ENCODE assay signal across 25 mouse cellular contexts in genomic region chr19:52442523-52442922, GRCm38 (mm10).
DNase-seq lines count a peak whose midpoint lies in the region; ATAC-seq and TF ChIP-seq lines count a peak whose summit lies in the region.
"Had no signal": no experiment of that assay in that cellular context is flagged by ENCODE, and none has a peak within 500 bp of the region (broad histone marks: within the 10 kb centered on the region; RNA-seq: fewer than 3 reads in every experiment).

No protein-coding gene starts in this region.

- no peak overlapping the region for H3K9ac ChIP-seq in embryonic facial prominence, embryonic 14.5 days (ENCODE audit: low read depth, low read length)
- no peak overlapping the region for H3K9ac ChIP-seq in lung, embryonic 16.5 days (ENCODE audit: low read length)
- H3K9ac ChIP-seq: embryonic facial prominence, embryonic 13.5 days; forebrain, embryonic 13.5 days; heart, embryonic 12.5 days; heart, embryonic 15.5 days; hindbrain, embryonic 13.5 days had no signal

- H3K4me1 ChIP-seq in embryonic facial prominence, embryonic 14.5 days (ENCODE audit: control insufficient read depth, insufficient read depth, low read length): no peaks in the 10 kb centered on the region
- no peaks in the 10 kb centered on the region for H3K4me1 ChIP-seq in embryonic facial prominence, embryonic 10.5 days
- no peaks in the 10 kb centered on the region for H3K4me1 ChIP-seq in lung, embryonic 16.5 days (replicated peaks; ENCODE audit: control insufficient read depth, insufficient read depth, low read length)
- H3K4me1 ChIP-seq in lung, adult 2 months (ENCODE audit: control insufficient read depth, insufficient read depth, low read length): no peaks in the 10 kb centered on the region
- H3K4me1 ChIP-seq: embryonic facial prominence, embryonic 13.5 days; forebrain, embryonic 10.5 days; forebrain, embryonic 13.5 days; heart, embryonic 12.5 days; heart, embryonic 15.5 days; hindbrain, embryonic 10.5 days; hindbrain, embryonic 13.5 days had no signal

- no peak overlapping the region for H3K4me3 ChIP-seq in embryonic facial prominence, embryonic 14.5 days (ENCODE audit: low read depth, low read length)
- H3K4me3 ChIP-seq in embryonic facial prominence, embryonic 10.5 days: no peak overlapping the region
- H3K4me3 ChIP-seq in lung, embryonic 16.5 days (ENCODE audit: low read length): no peak overlapping the region
- H3K4me3 ChIP-seq in lung, adult 2 months (replicated peaks; ENCODE audit: extremely low read depth, low read depth, low read length): no peak overlapping the region
- H3K4me3 ChIP-seq: embryonic facial prominence, embryonic 13.5 days; forebrain, embryonic 10.5 days; forebrain, embryonic 13.5 days; heart, embryonic 12.5 days; heart, embryonic 15.5 days; hindbrain, embryonic 10.5 days; hindbrain, embryonic 13.5 days had no signal

- H3K4me2 ChIP-seq in embryonic facial prominence, embryonic 14.5 days (ENCODE audit: low read depth, low read length): no peak overlapping the region
- H3K4me2 ChIP-seq in lung, embryonic 16.5 days (ENCODE audit: low read depth, low read length): no peak overlapping the region
- H3K4me2 ChIP-seq: embryonic facial prominence, embryonic 13.5 days; forebrain, embryonic 13.5 days; heart, embryonic 12.5 days; heart, embryonic 15.5 days; hindbrain, embryonic 13.5 days had no signal

- no peak for TF ChIP-seq CTCF in lung, adult 2 months (IDR thresholded peaks at IDR 0.05; ENCODE audit: insufficient read depth, low read length)

- H3K27me3 ChIP-seq in embryonic facial prominence, embryonic 14.5 days (replicated peaks; ENCODE audit: control insufficient read depth, insufficient read depth, low read length): no peaks in the 10 kb centered on the region
- H3K27me3 ChIP-seq in embryonic facial prominence, embryonic 10.5 days (replicated peaks; ENCODE audit: low read depth, poor library complexity, severe bottlenecking): no peaks in the 10 kb centered on the region
- no peaks in the 10 kb centered on the region for H3K27me3 ChIP-seq in lung, embryonic 16.5 days (ENCODE audit: control insufficient read depth, insufficient read depth, low read depth, low read length)
- H3K27me3 ChIP-seq: embryonic facial prominence, embryonic 13.5 days; forebrain, embryonic 13.5 days; heart, embryonic 12.5 days; heart, embryonic 15.5 days; hindbrain, embryonic 13.5 days; Patski had no signal

- no peaks in the 10 kb centered on the region for H3K36me3 ChIP-seq in embryonic facial prominence, embryonic 14.5 days (ENCODE audit: control insufficient read depth, insufficient read depth, low read length)
- no peaks in the 10 kb centered on the region for H3K36me3 ChIP-seq in embryonic facial prominence, embryonic 10.5 days (replicated peaks)
- no peaks in the 10 kb centered on the region for H3K36me3 ChIP-seq in lung, embryonic 16.5 days (ENCODE audit: control insufficient read depth, insufficient read depth, low read length)
- H3K36me3 ChIP-seq: embryonic facial prominence, embryonic 13.5 days; forebrain, embryonic 10.5 days; heart, embryonic 12.5 days; heart, embryonic 15.5 days; hindbrain, embryonic 10.5 days; hindbrain, embryonic 13.5 days had no signal

- ATAC-seq in embryonic facial prominence, embryonic 14.5 days (ENCODE audit: low read depth): no peak
- 0 out of 2 replicates have a peak, but pooled peaks have one; percentile 36 for ATAC-seq in lung, embryonic 16.5 days (ENCODE audit: low read depth)
- ATAC-seq: forebrain, embryonic 13.5 days; forebrain, embryonic 16.5 days; hindbrain, embryonic 16.5 days; Patski had no signal

- DNase-seq in embryonic facial prominence, embryonic 14.5 days (ENCODE audit: low spot score): peak; percentile 11
- DNase-seq in embryonic facial prominence, embryonic 10.5 days (ENCODE audit: low spot score): no peak
- DNase-seq in lung, adult 2 months: no peak
- DNase-seq in lung, postnatal 25 days (ENCODE audit: low spot score): peak; percentile 2
- DNase-seq in adrenal gland, postnatal 25 days: no peak
- no peak for DNase-seq in spleen, postnatal 4 days (ENCODE audit: low spot score in 2 of 2)
- DNase-seq: adrenal gland, postnatal 10 days; cerebellum, adult 11 months; cerebellum, adult 2 months; cerebellum, adult 9-11 months; cerebellum, postnatal 25 days; gastrocnemius, postnatal 14 days; heart, adult 18-20 months; heart, postnatal 36 days had no signal

- no peak for TF ChIP-seq POLR2A in lung, adult 2 months (IDR thresholded peaks at IDR 0.05; ENCODE audit: borderline replicate concordance, extremely low read depth, low read depth, low read length)

- no peaks in the 10 kb centered on the region for H3K9me3 ChIP-seq in embryonic facial prominence, embryonic 14.5 days (ENCODE audit: control insufficient read depth, low read length)
- no peaks in the 10 kb centered on the region for H3K9me3 ChIP-seq in embryonic facial prominence, embryonic 10.5 days
- H3K9me3 ChIP-seq in lung, embryonic 16.5 days (ENCODE audit: control insufficient read depth, low read length): no peaks in the 10 kb centered on the region
- H3K9me3 ChIP-seq: embryonic facial prominence, embryonic 13.5 days; forebrain, embryonic 10.5 days; forebrain, embryonic 13.5 days; heart, embryonic 12.5 days; heart, embryonic 15.5 days; hindbrain, embryonic 10.5 days; hindbrain, embryonic 13.5 days had no signal

- 86% methylated on average over 4 of the region's 4 CpGs for WGBS in embryonic facial prominence, embryonic 14.5 days
- WGBS in embryonic facial prominence, embryonic 10.5 days: 85% methylated on average over 4 of the region's 4 CpGs
- WGBS in lung, embryonic 16.5 days: 48% methylated on average over 4 of the region's 4 CpGs
- WGBS in lung, adult 2 months: 69% methylated on average over 4 of the region's 4 CpGs

- no peak overlapping the region for H3K27ac ChIP-seq in embryonic facial prominence, embryonic 14.5 days (replicated peaks; ENCODE audit: low read depth, low read length)
- no peak overlapping the region for H3K27ac ChIP-seq in embryonic facial prominence, embryonic 10.5 days (replicated peaks)
- no peak overlapping the region for H3K27ac ChIP-seq in lung, embryonic 16.5 days (ENCODE audit: low read length)
- H3K27ac ChIP-seq: embryonic facial prominence, embryonic 13.5 days; forebrain, embryonic 10.5 days; forebrain, embryonic 13.5 days; heart, embryonic 15.5 days; hindbrain, embryonic 10.5 days; hindbrain, embryonic 13.5 days had no signal

Comparison
In these comparisons a context has a peak if more than half of its experiments do, and no peak if none do; other contexts are left out.
1. DNase-seq: peak in embryonic facial prominence, embryonic 14.5 days (single experiment) and lung, postnatal 25 days (single experiment); none in embryonic facial prominence, embryonic 10.5 days (single experiment), lung, adult 2 months (single experiment), adrenal gland, postnatal 25 days (single experiment) and spleen, postnatal 4 days (0 of 2).